Mouse (Mus musculus): ENCODE results near the gene Yeats4. TPM values are rescaled to one million over a fixed set of nuclear protein-coding genes. Genes with fewer than 3 reads are reported as not detected.

The Yeats4 gene
- polyA plus RNA-seq, 1 experiment from 2014 or later = 143 TPM

DNA sequence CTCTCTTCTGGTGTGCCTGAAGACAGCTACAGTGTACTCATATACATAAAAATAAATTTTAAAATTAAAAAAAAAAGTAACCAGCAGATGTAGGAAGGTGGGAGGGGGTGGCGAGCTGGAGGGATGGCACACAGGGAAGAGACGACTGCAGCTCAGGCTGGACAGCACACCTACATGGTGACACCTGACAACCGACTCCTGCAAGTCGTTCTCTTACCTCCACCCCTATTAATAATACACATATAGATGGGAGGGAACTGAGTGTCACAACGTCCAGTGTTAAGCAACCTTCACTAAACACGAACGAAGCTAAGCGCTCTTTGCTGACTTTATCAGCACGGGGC, 577 bp downstream of the Yeats4 start:
- Histone ChIP-seq H3K36me3 (ENCODE audit: control insufficient read depth, insufficient read depth, low read length) (peaks cover 30% of the 10 kb centered on the region), H3K27me3 (replicated peaks; ENCODE audit: control insufficient read depth, insufficient read depth, low read length) (no peaks in the 10 kb centered on the region), H3K4me1 (ENCODE audit: control insufficient read depth, insufficient read depth, low read length) (peaks cover 8% of the 10 kb centered on the region; the same call in 1 of the 2 replicates), H3K9ac (ENCODE audit: low read length) (peak overlapping the region; percentile 92), H3K4me2 (ENCODE audit: low read length) (peak overlapping the region; percentile 78), H3K4me3 (ENCODE audit: low read depth, low read length) (peak overlapping the region; percentile 73), H3K9me3 (replicated peaks; ENCODE audit: control insufficient read depth, low read length) (no peaks in the 10 kb centered on the region), H3K27ac (ENCODE audit: low read depth, low read length) (peak overlapping the region; percentile 97)
- DNase-seq (ENCODE audit: low spot score) (no peak), ATAC-seq (peak; percentile 60; the same call in 1 of the 2 replicates)
- 0% methylated on average over 9 of the region's 9 CpGs for WGBS

DNA sequence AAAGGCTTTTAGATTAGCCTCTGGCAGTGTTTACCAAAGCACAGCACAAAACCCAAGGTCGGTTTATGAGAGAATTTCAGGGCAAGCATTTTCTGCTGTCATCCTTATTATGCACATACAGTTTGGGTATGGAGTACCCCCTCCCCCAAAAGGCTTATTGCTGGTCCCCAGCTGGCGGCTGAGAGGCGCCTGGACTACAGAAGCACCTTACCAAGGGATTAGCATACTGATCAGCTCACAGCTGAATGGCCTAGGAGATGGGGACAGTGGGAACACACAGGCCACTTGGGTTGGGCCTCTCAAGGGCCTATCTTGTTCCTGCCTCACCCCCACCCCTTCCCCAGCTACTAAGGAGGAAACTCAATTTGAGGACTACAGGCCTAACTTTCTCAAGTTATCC, 1.5 kb downstream of the Yeats4 start:
- H3K36me3 ChIP-seq (ENCODE audit: control insufficient read depth, insufficient read depth, low read length) = peaks cover 39% of the 10 kb centered on the region
- peak overlapping the region; percentile 78 for H3K4me2 ChIP-seq (ENCODE audit: low read length)
- H3K9ac ChIP-seq (ENCODE audit: low read length) = peak overlapping the region; percentile 92
- H3K27me3 ChIP-seq (replicated peaks; ENCODE audit: control insufficient read depth, insufficient read depth, low read length) = no peaks in the 10 kb centered on the region
- peak overlapping the region; percentile 27; the same call in 1 of the 2 replicates for H3K27ac ChIP-seq (ENCODE audit: low read depth, low read length)
- H3K9me3 ChIP-seq (replicated peaks; ENCODE audit: control insufficient read depth, low read length) = no peaks in the 10 kb centered on the region
- peak; percentile 21 for DNase-seq (ENCODE audit: low spot score)
- 14% methylated on average over 3 of the region's 3 CpGs for whole genome bisulfite sequencing
- ATAC-seq = no peak
- H3K4me1 ChIP-seq (ENCODE audit: control insufficient read depth, insufficient read depth, low read length) = peaks cover 8% of the 10 kb centered on the region; the same call in 1 of the 2 replicates
- H3K4me3 ChIP-seq (ENCODE audit: low read depth, low read length) = 0 out of 2 replicates have a peak overlapping the region, but pooled peaks have one; percentile 73

DNA sequence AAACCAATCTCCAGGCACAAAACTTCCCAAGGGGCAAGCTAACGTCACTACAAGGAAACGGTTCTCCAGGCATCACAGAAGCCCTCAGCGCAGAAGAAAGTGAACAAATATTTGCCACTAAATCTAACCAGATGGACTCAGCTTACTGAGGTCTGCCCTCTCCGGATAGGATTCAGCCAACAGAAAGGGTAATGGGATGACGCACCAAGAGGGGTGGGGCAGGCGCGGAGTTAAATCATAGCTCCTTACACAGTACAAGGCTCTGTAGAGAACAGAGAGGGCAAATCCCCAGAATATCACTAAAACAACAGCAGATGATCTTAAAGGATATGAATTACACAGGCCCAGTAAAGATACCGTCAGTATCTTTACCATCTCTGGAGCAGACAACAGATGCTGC, 6.0 kb downstream of the Yeats4 start:
- DNase-seq (ENCODE audit: low spot score) = no peak
- Histone ChIP-seq H3K4me2 (ENCODE audit: low read length) (no peak overlapping the region), H3K36me3 (ENCODE audit: control insufficient read depth, insufficient read depth, low read length) (peaks cover 79% of the 10 kb centered on the region), H3K4me1 (ENCODE audit: control insufficient read depth, insufficient read depth, low read length) (peaks cover 7% of the 10 kb centered on the region; the same call in 1 of the 2 replicates), H3K9ac (ENCODE audit: low read length) (no peak overlapping the region), H3K27ac (ENCODE audit: low read depth, low read length) (no peak overlapping the region), H3K27me3 (replicated peaks; ENCODE audit: control insufficient read depth, insufficient read depth, low read length) (no peaks in the 10 kb centered on the region), H3K9me3 (replicated peaks; ENCODE audit: control insufficient read depth, low read length) (no peaks in the 10 kb centered on the region), H3K4me3 (ENCODE audit: low read depth, low read length) (no peak overlapping the region)
- WGBS = 97% methylated on average over 8 of the region's 8 CpGs
- ATAC-seq = no peak

DNA sequence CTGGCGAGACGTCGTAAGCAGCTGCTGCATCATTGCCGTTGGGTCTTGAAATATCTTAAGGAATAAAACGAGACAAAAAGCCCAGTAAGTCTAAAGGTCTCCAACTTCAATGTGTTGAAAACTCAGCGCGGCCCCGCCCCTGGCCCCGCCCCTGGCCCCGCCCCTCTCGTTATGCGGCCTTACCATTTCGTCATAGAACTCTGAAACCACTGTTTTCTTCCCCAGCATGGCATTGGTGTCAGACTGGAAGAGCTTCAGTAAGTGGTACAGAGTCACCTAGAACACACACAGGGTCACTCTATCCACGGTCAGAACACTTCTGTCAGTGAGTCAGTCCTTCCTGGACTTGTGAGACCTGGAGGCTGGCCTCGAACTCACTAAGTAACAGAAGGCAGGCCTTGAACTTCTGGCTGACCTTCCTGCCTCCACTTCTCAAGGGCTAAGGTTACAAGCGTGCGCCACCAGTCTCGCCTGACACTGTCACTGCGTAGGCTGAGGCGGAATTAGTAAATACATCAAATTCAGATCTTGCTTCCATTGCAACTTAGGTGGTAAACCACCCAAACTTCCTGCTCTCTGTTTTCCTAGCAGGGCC, 7.0 kb downstream of the Yeats4 start:
- Histone ChIP-seq H3K9me3 (replicated peaks; ENCODE audit: control insufficient read depth, low read length) (no peaks in the 10 kb centered on the region), H3K27ac (ENCODE audit: low read depth, low read length) (no peak overlapping the region), H3K9ac (ENCODE audit: low read length) (no peak overlapping the region), H3K36me3 (ENCODE audit: control insufficient read depth, insufficient read depth, low read length) (peaks cover 85% of the 10 kb centered on the region), H3K4me3 (ENCODE audit: low read depth, low read length) (no peak overlapping the region), H3K4me1 (ENCODE audit: control insufficient read depth, insufficient read depth, low read length) (no peaks in the 10 kb centered on the region), H3K27me3 (replicated peaks; ENCODE audit: control insufficient read depth, insufficient read depth, low read length) (no peaks in the 10 kb centered on the region), H3K4me2 (ENCODE audit: low read length) (no peak overlapping the region)
- DNase-seq (ENCODE audit: low spot score) (no peak), ATAC-seq (peak; percentile 5; the same call in 1 of the 2 replicates)
- WGBS = 79% methylated on average over 20 of the region's 20 CpGs

DNA sequence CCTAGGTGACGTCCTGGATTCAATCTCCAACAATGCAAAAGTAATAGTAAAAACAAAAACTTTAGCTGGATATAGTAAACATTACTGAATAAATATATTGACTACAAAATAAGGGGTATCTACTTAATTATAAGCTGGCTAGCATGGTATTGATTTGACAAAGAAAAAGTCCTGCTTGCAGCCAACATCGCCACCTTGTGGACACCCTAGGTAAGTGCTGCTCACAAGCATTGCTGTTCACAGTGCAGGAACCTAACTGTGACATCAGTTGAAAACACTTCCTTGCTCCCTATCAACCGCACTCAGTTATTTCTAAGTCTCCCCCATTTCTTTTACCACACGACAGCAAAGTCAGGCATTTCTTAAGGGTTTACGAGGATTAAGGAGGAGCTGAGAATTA, 7.5 kb downstream of the Yeats4 start:
- ATAC-seq = peak; percentile 42
- Histone ChIP-seq H3K4me2 (ENCODE audit: low read length) (no peak overlapping the region), H3K4me1 (ENCODE audit: control insufficient read depth, insufficient read depth, low read length) (no peaks in the 10 kb centered on the region), H3K4me3 (ENCODE audit: low read depth, low read length) (no peak overlapping the region), H3K9me3 (replicated peaks; ENCODE audit: control insufficient read depth, low read length) (no peaks in the 10 kb centered on the region), H3K36me3 (ENCODE audit: control insufficient read depth, insufficient read depth, low read length) (peaks cover 83% of the 10 kb centered on the region), H3K27ac (ENCODE audit: low read depth, low read length) (no peak overlapping the region), H3K27me3 (replicated peaks; ENCODE audit: control insufficient read depth, insufficient read depth, low read length) (no peaks in the 10 kb centered on the region), H3K9ac (ENCODE audit: low read length) (no peak overlapping the region)
- peak; percentile 49 for DNase-seq (ENCODE audit: low spot score)
- 68% methylated on average over 5 of the region's 5 CpGs for WGBS

DNA sequence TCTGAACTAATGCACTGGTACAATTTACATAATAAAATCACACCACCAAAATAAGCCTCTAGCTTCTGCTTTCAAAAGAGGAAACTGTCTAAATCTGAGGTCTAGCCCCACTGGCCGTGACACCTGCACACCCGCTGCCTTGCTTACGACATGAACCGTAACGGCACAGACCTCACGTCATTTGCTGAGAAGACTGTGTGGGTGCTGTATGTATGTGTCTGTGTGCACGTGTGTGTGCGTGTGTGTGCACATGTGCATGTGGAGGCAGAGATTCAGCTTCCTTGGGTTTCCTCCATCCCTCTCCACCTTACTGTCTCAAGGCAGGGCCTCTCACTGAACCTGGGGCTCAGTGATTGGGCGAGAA, 8.2 kb downstream of the Yeats4 start:
- Histone ChIP-seq H3K4me3 (ENCODE audit: low read depth, low read length) (no peak overlapping the region), H3K9ac (ENCODE audit: low read length) (no peak overlapping the region), H3K4me2 (ENCODE audit: low read length) (no peak overlapping the region), H3K27ac (ENCODE audit: low read depth, low read length) (no peak overlapping the region), H3K9me3 (replicated peaks; ENCODE audit: control insufficient read depth, low read length) (no peaks in the 10 kb centered on the region), H3K27me3 (replicated peaks; ENCODE audit: control insufficient read depth, insufficient read depth, low read length) (no peaks in the 10 kb centered on the region), H3K4me1 (ENCODE audit: control insufficient read depth, insufficient read depth, low read length) (no peaks in the 10 kb centered on the region), H3K36me3 (ENCODE audit: control insufficient read depth, insufficient read depth, low read length) (peaks cover 80% of the 10 kb centered on the region)
- 94% methylated on average over 9 of the region's 9 CpGs for WGBS
- no peak for DNase-seq (ENCODE audit: low spot score)
- ATAC-seq = no peak

DNA sequence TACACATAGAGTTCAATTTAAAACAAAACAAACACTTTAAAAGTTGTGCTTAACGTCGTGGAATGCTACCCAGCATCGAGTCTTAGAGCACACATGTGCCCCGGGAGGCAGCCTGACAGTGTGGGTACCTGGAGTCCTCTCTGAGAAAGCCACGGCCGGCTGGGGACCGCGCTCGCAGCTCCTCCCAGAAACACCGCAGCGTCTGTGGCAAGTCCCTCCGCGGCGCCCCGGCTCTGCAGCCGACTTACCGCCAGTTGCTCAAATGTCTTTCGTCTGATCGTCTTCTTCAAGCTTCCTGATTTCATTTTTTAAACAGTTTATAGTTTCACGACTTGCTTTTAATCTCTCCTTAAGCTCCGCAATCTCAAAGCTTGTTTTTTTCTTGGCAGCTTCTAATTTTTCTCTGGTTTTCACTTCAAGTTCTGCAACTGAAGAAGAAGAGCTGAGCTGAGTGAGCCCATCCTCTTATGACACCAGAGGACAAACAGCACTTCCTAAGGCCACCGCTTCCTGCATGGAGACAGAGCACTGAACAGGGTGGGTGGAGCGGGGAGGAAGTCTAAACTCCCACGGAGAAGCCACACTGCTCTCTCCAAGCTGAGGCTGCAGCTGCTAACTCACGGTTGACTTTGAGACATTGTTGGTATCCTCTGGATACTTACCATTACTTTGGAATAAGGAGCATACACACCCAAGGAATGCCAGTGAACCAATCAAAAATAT, 8.7 kb downstream of the Yeats4 start:
- Histone ChIP-seq H3K4me1 (ENCODE audit: control insufficient read depth, insufficient read depth, low read length) (no peaks in the 10 kb centered on the region), H3K36me3 (ENCODE audit: control insufficient read depth, insufficient read depth, low read length) (peaks cover 75% of the 10 kb centered on the region), H3K27ac (ENCODE audit: low read depth, low read length) (no peak overlapping the region), H3K4me3 (ENCODE audit: low read depth, low read length) (no peak overlapping the region), H3K27me3 (replicated peaks; ENCODE audit: control insufficient read depth, insufficient read depth, low read length) (no peaks in the 10 kb centered on the region), H3K9ac (ENCODE audit: low read length) (no peak overlapping the region), H3K9me3 (replicated peaks; ENCODE audit: control insufficient read depth, low read length) (no peaks in the 10 kb centered on the region), H3K4me2 (ENCODE audit: low read length) (no peak overlapping the region)
- 93% methylated on average over 25 of the region's 25 CpGs for WGBS
- no peak for DNase-seq (ENCODE audit: low spot score)
- ATAC-seq = no peak

DNA sequence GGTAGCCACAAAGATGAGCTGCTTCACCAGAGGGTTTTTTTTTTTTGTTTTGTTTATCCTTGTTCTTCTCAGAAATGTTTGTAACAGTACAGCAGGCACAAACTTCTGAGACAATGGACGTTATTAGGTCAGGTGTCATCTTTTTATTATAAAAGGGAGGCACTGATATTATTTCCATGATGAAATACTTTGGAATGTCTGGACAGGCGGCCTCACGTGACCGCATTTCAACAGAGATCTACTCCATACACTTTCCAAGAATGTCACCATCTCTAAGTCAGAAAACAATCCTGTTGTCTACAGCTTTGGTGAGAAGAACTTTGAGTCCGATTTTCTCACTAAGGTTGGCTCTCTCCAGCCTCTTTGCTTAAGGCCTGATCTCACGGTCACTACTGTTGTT, 13.3 kb downstream of the Yeats4 start:
- H3K4me2 ChIP-seq (ENCODE audit: low read length) = no peak overlapping the region
- no peaks in the 10 kb centered on the region for H3K4me1 ChIP-seq (ENCODE audit: control insufficient read depth, insufficient read depth, low read length)
- no peak for ATAC-seq
- no peak for DNase-seq (ENCODE audit: low spot score)
- H3K36me3 ChIP-seq (ENCODE audit: control insufficient read depth, insufficient read depth, low read length) = peaks cover 33% of the 10 kb centered on the region
- no peak overlapping the region for H3K27ac ChIP-seq (ENCODE audit: low read depth, low read length)
- H3K9me3 ChIP-seq (replicated peaks; ENCODE audit: control insufficient read depth, low read length) = no peaks in the 10 kb centered on the region
- H3K4me3 ChIP-seq (ENCODE audit: low read depth, low read length) = no peak overlapping the region
- H3K27me3 ChIP-seq (replicated peaks; ENCODE audit: control insufficient read depth, insufficient read depth, low read length) = no peaks in the 10 kb centered on the region
- no peak overlapping the region for H3K9ac ChIP-seq (ENCODE audit: low read length)
- WGBS = 88% methylated on average over 6 of the region's 6 CpGs

DNA sequence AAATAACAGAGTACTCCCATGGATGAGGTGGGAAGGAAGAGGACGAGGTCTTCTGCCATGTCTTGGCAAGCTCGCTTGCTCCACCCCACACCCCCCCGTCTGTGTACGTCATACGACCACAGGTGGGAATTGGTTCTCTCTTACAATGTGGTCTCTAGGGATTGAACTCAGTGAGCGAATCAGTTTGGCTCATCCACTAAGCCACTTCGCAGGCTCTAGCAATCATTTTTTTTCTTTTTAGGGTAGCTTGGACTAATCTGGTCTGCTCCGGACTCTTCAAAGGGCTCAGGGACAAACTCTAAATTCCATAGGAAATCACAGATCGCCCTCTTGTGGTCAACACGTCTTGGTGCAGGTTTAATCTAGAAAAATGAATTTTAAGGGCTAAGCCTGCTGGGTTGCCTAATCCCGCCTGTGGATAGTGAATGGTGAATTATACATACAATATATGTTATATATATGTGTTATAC, 14.8 kb downstream of the Yeats4 start:
- WGBS = 15% methylated on average over 11 of the region's 11 CpGs
- peaks cover 18% of the 10 kb centered on the region for H3K36me3 ChIP-seq (ENCODE audit: control insufficient read depth, insufficient read depth, low read length)
- H3K4me1 ChIP-seq (ENCODE audit: control insufficient read depth, insufficient read depth, low read length) = no peaks in the 10 kb centered on the region
- no peak overlapping the region for H3K27ac ChIP-seq (ENCODE audit: low read depth, low read length)
- DNase-seq (ENCODE audit: low spot score) (peak; percentile 87), ATAC-seq (peak; percentile 78)
- peak overlapping the region; percentile 39 for H3K4me2 ChIP-seq (ENCODE audit: low read length)
- H3K9me3 ChIP-seq (replicated peaks; ENCODE audit: control insufficient read depth, low read length) = no peaks in the 10 kb centered on the region
- H3K27me3 ChIP-seq (replicated peaks; ENCODE audit: control insufficient read depth, insufficient read depth, low read length) = no peaks in the 10 kb centered on the region
- H3K4me3 ChIP-seq (ENCODE audit: low read depth, low read length) = 0 out of 2 replicates have a peak overlapping the region, but pooled peaks have one; percentile 5
- peak overlapping the region; percentile 25; the same call in 1 of the 2 replicates for H3K9ac ChIP-seq (ENCODE audit: low read length)
